Mouse (Mus musculus) lung, adult 10 weeks (tissue): ENCODE results near the gene Fsip2. TPM values are rescaled to one million over a fixed set of nuclear protein-coding genes. Genes with fewer than 3 reads are reported as not detected.

Experiments used
- polyA plus RNA-seq: library from polyadenylated mRNA; stranded (reverse); fragments of 350-450 nt; fragmentation: Illumina TruSeq; extraction: RNeasy Lipid Tissue Mini Kit (QIAGEN cat#74804); gene quantifications from one replicate; pipeline ENCODE4 v1.2.3, GENCODE M21; 2014; ENCODE audit warnings: low read depth, low replicate concordance; ENCODE audit not compliant: insufficient read depth

The Fsip2 gene
- polyA plus RNA-seq = not detected

GRCm38 (mm10) chr2:82943472-82943871 is at the start of gene Fsip2:
TSS of gene Fsip2 (plus strand) at chr2:82943634.

